Comparison of ENCODE assay signal across 14 mouse cellular contexts in genomic region chr3:15071030-15071883, GRCm38 (mm10).
DNase-seq lines count a peak whose midpoint lies in the region.
"Had no signal": no experiment of that assay in that cellular context is flagged by ENCODE, and none has a peak within 500 bp of the region (broad histone marks: within the 10 kb centered on the region; RNA-seq: fewer than 3 reads in every experiment).

No protein-coding gene starts in this region.

- DNase-seq in cerebellum, postnatal 10 days, result peak; percentile 12 to 14
- no peak for DNase-seq in cerebellum, adult 18-20 months
- peak; percentile 4 for DNase-seq in left cerebral cortex, postnatal 36 days (ENCODE audit: low spot score in 2 of 2)
- DNase-seq in left cerebral cortex, adult 9 months (ENCODE audit: low spot score in 2 of 2), result no peak
- peak; percentile 6 for DNase-seq in right cerebral cortex, postnatal 14 days
- DNase-seq in right cerebral cortex, adult 18-20 months, result no peak
- peak; percentile 65 for DNase-seq in telencephalon, adult 2 months (ENCODE audit: low read depth, low spot score)
- DNase-seq in testis, postnatal 10 days (ENCODE audit: low spot score), result no peak
- DNase-seq: adrenal gland, adult 8-10 months; cerebellum, adult 11-12 months; gastrocnemius, postnatal 25 days; heart, postnatal 10 days; lung, adult 2 months; thymus, adult 2 months had no signal

- intact Hi-C loops in left cerebral cortex, postnatal 36 days (cut with DNase I), result no loop called here

Comparison
In these comparisons a context has a peak if more than half of its experiments do, and no peak if none do; other contexts are left out.
1. DNase-seq: peak in cerebellum, postnatal 10 days (2 of 2), left cerebral cortex, postnatal 36 days (2 of 2), right cerebral cortex, postnatal 14 days (single experiment) and telencephalon, adult 2 months (single experiment); none in cerebellum, adult 18-20 months (0 of 2), left cerebral cortex, adult 9 months (0 of 2), right cerebral cortex, adult 18-20 months (single experiment) and testis, postnatal 10 days (single experiment).